Mouse (Mus musculus) G1E (cell line): ENCODE data around the gene Dmxl2. TPM values are rescaled to one million over a fixed set of nuclear protein-coding genes. Genes with fewer than 3 reads are reported as not detected.

Experiments used
- ATAC-seq: 2 replicates; pipeline ENCODE4 v1.8.0; 2016; ENCODE audit warnings: mild to moderate bottlenecking; ENCODE audit not compliant: insufficient number of reproducible peaks, poor library complexity, low FRiP score, severe bottlenecking; ENCODE audit errors: extremely low read depth
- DNase-seq: peaks from one replicate; pipeline ENCODE4 v3.0.0; 2012; ENCODE audit warnings: low spot score
- H3K27me3 ChIP-seq: 2 replicates; pipeline ENCODE4 v1.6.1; 2012; ENCODE audit warnings: mild to moderate bottlenecking, low read length, inconsistent platforms; ENCODE audit not compliant: insufficient read depth
- H3K36me3 ChIP-seq: replicated peaks from 2 replicates; pipeline ENCODE3; 2012; ENCODE audit warnings: mild to moderate bottlenecking, inconsistent platforms
- H3K4me1 ChIP-seq: 2 replicates; pipeline ENCODE4 v1.6.1; 2012; ENCODE audit warnings: low read depth, low read length, inconsistent platforms, mixed read lengths; ENCODE audit not compliant: insufficient read depth
- H3K4me3 ChIP-seq: 2 replicates; pipeline ENCODE4 v1.5.1; 2012; ENCODE audit warnings: low read depth, mild to moderate bottlenecking, inconsistent platforms, low read length, moderate library complexity, mixed read lengths
- H3K9me3 ChIP-seq: replicated peaks from 2 replicates; pipeline ENCODE4 v1.6.1; 2012; ENCODE audit warnings: inconsistent platforms
- CTCF ChIP-seq: IDR thresholded peaks from 2 replicates; pipeline ENCODE4 v1.5.1; 2012; ENCODE audit warnings: low read depth, low read length, inconsistent platforms, mixed read lengths
- GATA1 ChIP-seq: IDR thresholded peaks from 2 replicates; pipeline ENCODE4 v1.6.1; 2012; ENCODE audit warnings: borderline replicate concordance, low read length, inconsistent platforms, mixed read lengths
- GATA2 ChIP-seq: IDR thresholded peaks from 2 replicates; pipeline ENCODE4 v1.6.1; 2012; ENCODE audit warnings: low read depth, low read length, inconsistent platforms, borderline replicate concordance
- POLR2AphosphoS5 ChIP-seq: IDR thresholded peaks from 2 replicates; pipeline ENCODE4 v1.6.1; 2012; ENCODE audit warnings: low read depth, low read length, inconsistent platforms; ENCODE audit not compliant: insufficient replicate concordance
- TAL1 ChIP-seq: conservative IDR thresholded peaks from 2 replicates; pipeline ENCODE4 v1.6.1; 2012; ENCODE audit warnings: low read depth, low read length, inconsistent platforms, mixed read lengths
- polyA plus RNA-seq: library from polyadenylated mRNA; stranded (reverse); fragments of >175 nt; gene quantifications from 2 replicates; pipeline ENCODE4 v1.2.3, GENCODE M21; 2012
- total RNA-seq, 2 experiments: library from RNA; stranded (forward) in 1 of 2; stranded (reverse) in 1 of 2; fragments of 200-1000 nt in 1 of 2; fragments of >200 nt in 1 of 2; fragmentation: Nextera tagmentation in 1 of 2; gene quantifications; 2 replicates each; pipeline ENCODE4 v1.2.3; 2014 to 2017

Dmxl2 gene
- total and polyA plus RNA-seq, 3 experiments, result 0.11 TPM; not detected in 2

DNA sequence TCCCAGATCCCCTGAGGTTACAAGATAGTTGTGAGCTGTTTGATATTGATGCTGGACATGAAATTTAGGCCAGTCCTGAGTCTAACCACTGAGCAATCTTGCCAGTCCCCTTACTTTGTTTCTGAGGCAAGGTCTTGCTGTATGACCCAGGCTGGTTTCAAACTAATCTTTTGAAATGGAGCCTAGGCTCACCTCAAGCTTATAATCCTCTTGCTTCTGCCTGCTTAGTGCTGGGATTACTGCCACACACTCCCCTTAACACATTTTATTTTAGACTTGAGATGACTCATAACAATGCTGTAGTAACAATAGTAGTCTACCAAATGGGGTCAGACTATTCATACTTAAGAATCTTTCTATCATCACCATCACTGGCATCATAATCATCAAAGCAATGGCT, 30.0 kb upstream of the Dmxl2 start:
- TF ChIP-seq CTCF (no peak), POLR2AphosphoS5 (no peak), GATA1 (no peak), TAL1 (no peak), GATA2 (no peak)
- H3K36me3 ChIP-seq, result no peaks in the 10 kb centered on the region
- no peaks in the 10 kb centered on the region for H3K4me1 ChIP-seq
- ATAC-seq (no peak), DNase-seq (no peak)
- H3K9me3 ChIP-seq, result no peaks in the 10 kb centered on the region
- H3K4me3 ChIP-seq, result no peak overlapping the region
- peaks cover 5% of the 10 kb centered on the region; the same call in 1 of the 2 replicates for H3K27me3 ChIP-seq

DNA sequence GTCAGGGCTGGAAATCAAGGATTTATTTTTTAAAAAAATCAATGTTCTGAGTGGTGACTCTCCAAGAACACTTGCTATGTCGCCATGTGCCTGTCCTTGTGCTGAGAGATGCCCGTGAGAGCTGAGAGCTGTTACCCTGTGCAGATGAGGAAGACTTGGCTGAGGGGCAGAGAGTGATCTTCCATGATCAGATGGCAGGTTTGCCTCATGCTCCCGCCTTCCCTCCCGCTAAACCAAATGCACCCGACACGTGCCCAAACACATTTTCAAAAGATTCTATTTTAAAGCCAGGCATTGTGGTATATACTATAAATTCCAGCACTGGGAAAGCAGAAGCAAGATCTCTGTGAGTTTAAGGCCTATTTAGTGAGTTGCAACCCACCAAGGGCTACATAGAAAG, 29.4 kb upstream of the Dmxl2 start:
- ATAC-seq (no peak), DNase-seq (no peak)
- TF ChIP-seq GATA1 (no peak), GATA2 (no peak), CTCF (no peak), POLR2AphosphoS5 (no peak), TAL1 (no peak)
- H3K9me3 ChIP-seq, result no peaks in the 10 kb centered on the region
- H3K27me3 ChIP-seq, result peaks cover 5% of the 10 kb centered on the region; the same call in 1 of the 2 replicates
- no peaks in the 10 kb centered on the region for H3K36me3 ChIP-seq
- H3K4me3 ChIP-seq, result no peak overlapping the region
- H3K4me1 ChIP-seq, result no peaks in the 10 kb centered on the region

DNA sequence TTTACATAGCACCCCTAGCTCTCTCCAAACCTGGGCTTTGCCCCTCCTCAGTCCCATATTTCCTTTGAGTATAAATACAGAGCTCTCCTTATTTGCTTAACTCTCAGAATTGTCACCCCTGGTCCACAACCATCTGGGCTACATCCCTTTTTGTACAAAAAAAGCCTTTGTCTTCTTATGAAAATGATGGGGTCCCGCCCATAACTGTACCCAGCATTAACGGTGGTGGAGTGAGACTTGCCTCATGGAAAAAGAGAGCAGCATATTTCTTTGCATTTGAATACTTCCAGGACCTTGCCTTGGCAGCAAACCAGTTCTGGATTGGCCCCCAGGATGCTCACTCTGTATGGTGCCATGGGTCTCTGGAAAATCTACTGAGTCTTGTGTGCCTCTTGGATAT, 28.5 kb upstream of the Dmxl2 start:
- Histone ChIP-seq H3K36me3 (no peaks in the 10 kb centered on the region), H3K27me3 (peaks cover 5% of the 10 kb centered on the region; the same call in 1 of the 2 replicates), H3K4me1 (no peaks in the 10 kb centered on the region), H3K4me3 (no peak overlapping the region), H3K9me3 (no peaks in the 10 kb centered on the region)
- ATAC-seq (no peak), DNase-seq (no peak)
- TF ChIP-seq GATA1, result no peak
- no peak for TF ChIP-seq TAL1

DNA sequence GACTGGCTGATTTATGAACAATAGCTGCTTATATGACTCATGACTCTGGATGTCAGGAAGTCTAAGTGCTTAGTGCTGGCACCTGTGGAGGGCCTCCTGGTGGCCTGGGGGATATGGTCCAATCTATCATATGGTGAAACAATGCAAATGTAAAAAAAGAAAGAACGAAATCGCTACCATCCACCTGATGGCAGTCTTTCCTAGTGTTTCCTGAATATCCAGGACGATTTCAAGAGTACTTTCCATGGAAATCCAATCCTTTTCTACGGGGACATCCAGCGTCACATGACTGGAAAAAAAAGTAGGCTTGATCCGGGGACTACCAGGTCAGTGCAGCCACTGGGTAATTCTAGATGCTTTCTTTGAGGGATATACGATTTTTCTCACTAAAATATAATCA, 26.3 kb upstream of the Dmxl2 start:
- TF ChIP-seq CTCF (no peak), TAL1 (no peak), POLR2AphosphoS5 (no peak), GATA2 (no peak), GATA1 (no peak)
- DNase-seq, result no peak
- H3K4me1 ChIP-seq, result no peaks in the 10 kb centered on the region
- no peak overlapping the region for H3K4me3 ChIP-seq
- no peaks in the 10 kb centered on the region for H3K9me3 ChIP-seq
- no peak for ATAC-seq
- 0 out of 2 replicates have a peak, but pooled peaks cover 2% of the 10 kb centered on the region for H3K27me3 ChIP-seq
- no peaks in the 10 kb centered on the region for H3K36me3 ChIP-seq

DNA sequence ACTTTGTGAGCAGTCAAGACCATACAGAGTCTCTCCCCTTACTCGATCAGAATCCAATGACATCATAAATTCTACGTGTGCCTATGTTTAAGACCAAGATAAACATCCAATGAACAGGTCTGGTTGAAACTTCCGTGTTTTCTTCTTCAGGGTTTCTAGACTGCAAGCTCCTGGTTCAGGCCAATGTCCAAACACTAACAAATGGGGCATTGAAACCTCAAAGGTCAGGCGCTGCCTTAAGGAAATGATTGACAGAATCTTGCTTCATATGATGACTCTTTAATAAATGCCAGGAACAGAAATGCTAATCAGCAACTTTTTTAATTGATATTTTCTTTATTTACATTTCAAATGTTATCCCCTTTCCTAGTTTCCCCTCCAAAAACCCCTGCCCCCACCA, 18.9 kb upstream of the Dmxl2 start:
- no peaks in the 10 kb centered on the region for H3K36me3 ChIP-seq
- ATAC-seq, result no peak
- peaks cover 5% of the 10 kb centered on the region; the same call in 1 of the 2 replicates for H3K27me3 ChIP-seq
- TF ChIP-seq CTCF (no peak), GATA2 (no peak), POLR2AphosphoS5 (no peak), GATA1 (no peak), TAL1 (no peak)
- no peak overlapping the region for H3K4me3 ChIP-seq
- DNase-seq, result no peak
- no peaks in the 10 kb centered on the region for H3K4me1 ChIP-seq
- H3K9me3 ChIP-seq, result no peaks in the 10 kb centered on the region

DNA sequence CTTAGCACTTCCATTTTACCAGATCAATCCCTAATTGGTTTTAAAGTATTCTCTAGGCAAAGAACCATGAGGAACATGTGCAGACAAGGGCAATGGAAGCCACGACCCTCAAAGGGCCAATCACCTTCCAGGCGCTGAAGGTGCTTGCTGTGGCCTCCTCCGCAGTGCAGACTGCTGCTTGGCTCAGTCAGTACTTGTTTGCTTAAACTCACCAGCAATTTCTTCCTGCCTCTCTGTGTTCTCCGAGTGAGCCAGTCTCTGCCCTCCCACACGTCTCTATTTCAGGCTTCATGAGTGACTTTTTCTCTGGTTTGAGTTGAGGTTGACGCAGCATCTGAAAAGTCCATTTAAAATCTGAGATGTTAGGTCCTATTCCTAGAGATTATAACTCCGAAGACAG, 17.5 kb upstream of the Dmxl2 start:
- Histone ChIP-seq H3K4me3 (no peak overlapping the region), H3K9me3 (no peaks in the 10 kb centered on the region), H3K36me3 (no peaks in the 10 kb centered on the region), H3K27me3 (peaks cover 5% of the 10 kb centered on the region), H3K4me1 (no peaks in the 10 kb centered on the region)
- no peak for TF ChIP-seq CTCF
- no peak for TF ChIP-seq GATA1
- TF ChIP-seq TAL1, result no peak
- no peak for TF ChIP-seq GATA2
- DNase-seq (no peak), ATAC-seq (no peak)

DNA sequence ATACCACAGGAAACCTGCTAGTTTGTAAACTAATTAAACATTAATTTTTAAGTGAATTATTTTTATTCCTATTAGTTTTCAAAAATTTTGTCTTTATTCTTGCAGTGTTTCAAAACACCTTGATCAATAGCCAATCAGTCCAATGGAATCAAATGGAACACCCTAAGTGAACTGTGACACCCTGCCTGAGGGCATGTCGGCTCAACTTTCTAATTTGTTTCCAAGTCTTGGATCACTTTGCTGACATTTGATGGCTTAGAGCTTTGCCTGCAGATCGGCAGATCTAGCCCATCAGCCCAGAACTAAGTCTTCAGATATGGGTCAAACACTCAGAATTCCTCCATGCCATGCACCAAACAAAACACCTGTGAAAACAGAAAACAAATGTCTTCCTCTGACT, 14.6 kb upstream of the Dmxl2 start:
- DNase-seq (no peak), ATAC-seq (no peak)
- no peak overlapping the region for H3K4me3 ChIP-seq
- H3K27me3 ChIP-seq, result peaks cover 5% of the 10 kb centered on the region
- no peaks in the 10 kb centered on the region for H3K9me3 ChIP-seq
- no peaks in the 10 kb centered on the region for H3K4me1 ChIP-seq
- TF ChIP-seq TAL1 (no peak), CTCF (no peak), POLR2AphosphoS5 (no peak), GATA1 (no peak), GATA2 (no peak)
- H3K36me3 ChIP-seq, result no peaks in the 10 kb centered on the region
